Mouse (Mus musculus): ENCODE results near the gene Lrrfip2.

Gene Lrrfip2

DNA sequence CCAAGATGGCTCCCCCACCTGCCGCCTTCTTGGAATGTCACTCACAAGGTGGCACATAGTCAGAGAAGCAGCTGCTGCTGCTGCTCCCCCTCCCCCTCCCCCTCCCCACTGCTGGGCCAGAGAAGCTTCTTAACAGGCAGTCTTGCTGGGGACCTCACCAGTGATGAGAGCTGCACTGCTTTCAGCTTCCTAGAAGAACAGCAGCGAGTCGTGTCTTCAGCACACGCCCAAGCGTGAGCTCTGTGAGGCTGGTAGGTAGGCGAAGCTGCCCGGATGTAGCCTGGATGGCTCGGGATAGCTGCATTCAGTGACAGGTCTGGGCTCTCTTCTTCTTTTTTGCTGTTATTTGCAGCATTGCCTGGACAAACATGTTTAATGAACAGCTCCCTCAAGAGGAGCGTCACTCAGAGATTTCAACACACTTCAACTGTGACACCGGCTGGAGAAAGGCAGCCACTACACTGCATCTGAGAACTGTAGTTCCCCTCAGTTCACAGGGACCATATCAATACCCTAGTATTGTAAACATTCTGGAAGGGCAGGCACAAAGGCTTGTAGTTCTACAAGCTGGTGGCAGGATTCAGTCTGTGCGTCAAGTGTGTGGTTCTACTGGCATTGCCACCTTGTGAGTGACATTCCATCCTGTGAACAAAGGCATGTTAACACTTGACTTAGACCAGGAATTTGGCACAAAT is 38.5 kb downstream of the Lrrfip2 start:
- DNase-seq (ENCODE audit: inconsistent age in 2 of 2, low spot score in 1 of 2): no peak

DNA sequence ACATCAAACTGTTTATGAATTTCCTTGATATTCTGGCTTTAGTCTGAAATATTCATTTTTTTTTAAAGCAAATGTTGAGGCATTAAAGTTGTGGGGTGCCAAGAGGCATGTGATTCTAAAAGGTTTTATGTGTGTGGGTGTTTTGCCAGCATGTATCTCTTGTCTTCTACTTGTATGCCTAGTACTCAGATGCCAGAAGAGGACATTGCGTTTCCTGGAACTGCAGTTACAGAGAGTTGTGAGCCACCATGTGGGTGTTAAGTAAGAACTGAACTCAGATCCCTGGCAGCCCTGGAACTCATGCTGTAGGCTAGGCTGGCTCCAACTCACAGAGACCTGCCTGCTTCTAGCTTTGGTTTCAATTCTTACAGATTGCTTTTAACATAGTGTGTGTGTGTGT is 42.2 kb downstream of the Lrrfip2 start:
- DNase-seq (ENCODE audit: inconsistent age in 2 of 2, low spot score in 1 of 2): no peak

DNA sequence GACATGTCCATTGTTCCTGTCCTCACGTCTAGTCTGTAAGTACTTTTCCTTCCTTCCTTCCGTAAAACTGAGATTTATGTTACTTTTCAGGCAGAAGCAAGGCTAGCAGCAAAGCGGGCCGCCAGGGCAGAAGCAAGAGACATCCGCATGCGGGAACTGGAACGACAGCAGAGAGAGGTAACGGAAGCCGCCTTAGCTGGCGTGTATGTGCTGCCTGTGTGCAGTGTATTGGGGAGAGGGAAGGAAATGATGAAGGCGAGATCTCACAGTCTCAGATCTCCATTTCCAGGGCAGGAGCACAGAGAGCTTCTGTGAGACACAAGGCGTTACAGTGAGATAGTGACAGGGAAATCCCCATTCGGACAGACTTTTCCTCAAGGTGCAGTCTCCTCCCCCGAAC is 43.8 kb downstream of the Lrrfip2 start:
- no peak for DNase-seq (ENCODE audit: inconsistent age in 2 of 2, low spot score in 1 of 2)

DNA sequence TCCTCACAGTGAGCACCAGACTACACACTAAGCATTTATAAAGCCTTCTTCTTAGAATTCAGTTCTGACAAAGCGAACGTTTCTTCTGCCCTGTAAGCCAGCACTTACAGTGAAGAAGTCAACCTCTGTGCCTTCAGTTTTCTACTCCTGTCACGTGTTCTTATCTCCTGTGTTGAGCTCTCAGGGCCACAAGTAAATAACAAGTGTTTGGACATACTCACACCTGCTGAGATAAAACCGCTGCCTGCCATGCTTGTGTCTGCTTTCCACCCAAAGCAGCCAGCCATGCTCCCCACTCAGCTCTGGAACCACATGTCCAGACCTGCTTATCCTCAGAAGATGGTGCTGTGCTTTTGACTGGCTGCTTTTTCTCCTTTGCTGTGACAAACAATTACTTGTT is 49.2 kb downstream of the Lrrfip2 start:
- no peak for DNase-seq (ENCODE audit: inconsistent age in 2 of 2, low spot score in 1 of 2)

DNA sequence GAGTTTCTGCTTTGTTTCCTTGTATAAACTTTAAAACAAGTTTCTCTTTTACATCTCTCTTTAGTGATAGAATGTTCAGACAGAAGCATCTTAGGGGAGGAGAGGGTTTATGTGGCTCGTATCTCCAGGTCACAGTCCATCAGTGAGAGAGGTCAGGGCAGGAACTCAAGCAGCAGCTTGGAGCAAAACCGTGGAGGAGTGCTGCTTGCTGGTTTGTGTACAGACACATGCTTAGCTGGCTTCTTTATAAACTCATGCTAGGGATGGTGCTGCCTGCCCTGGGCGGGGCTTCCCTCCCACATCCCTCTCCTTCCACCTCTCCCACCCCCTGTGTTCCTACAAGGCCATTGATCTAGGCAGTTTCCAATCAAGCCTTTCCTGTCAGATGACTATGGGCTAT is 53.0 kb downstream of the Lrrfip2 start:
- DNase-seq (ENCODE audit: inconsistent age in 2 of 2, low spot score in 1 of 2): no peak

DNA sequence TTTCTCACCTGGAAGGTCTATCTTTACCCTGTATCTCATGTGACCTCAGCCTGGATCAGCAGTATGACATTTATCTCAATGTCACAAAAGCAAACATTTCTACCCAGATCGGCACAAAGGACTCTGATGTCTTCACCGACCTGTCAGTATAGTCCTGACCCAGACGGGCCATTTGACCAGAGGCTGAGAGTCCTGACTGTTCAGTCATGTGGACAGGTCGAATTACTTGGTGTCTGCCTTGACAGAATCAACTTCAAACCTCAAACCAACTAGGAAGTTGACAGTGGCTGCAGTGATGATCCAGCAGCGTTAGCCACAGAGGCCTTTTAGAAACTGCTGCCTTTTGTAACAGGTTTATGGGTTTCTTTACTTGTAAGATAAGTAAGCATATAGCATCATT is 56.7 kb downstream of the Lrrfip2 start:
- no peak for DNase-seq (ENCODE audit: inconsistent age in 2 of 2, low spot score in 1 of 2)

DNA sequence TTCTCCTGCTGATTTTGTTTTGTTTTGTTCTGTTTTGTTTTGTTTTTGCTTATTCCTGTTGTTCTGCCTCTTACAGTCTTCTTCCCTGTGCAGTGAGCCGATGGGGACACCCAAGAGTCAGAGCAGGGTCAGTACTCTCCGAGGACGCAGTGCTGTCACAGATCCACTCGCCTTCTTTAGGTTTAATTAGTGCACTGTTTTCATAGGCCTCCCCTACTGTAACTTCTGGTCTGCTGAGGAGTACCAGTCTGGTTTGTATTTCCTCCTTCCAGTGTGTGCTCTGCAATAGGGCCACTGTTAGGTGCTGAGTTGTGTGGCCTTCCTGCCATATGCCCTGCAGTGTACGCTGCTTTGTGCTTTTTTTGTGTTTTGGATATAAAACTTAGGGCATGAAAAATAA is 61.6 kb downstream of the Lrrfip2 start:
- no peak for DNase-seq (ENCODE audit: inconsistent age in 2 of 2, low spot score in 1 of 2)

DNA sequence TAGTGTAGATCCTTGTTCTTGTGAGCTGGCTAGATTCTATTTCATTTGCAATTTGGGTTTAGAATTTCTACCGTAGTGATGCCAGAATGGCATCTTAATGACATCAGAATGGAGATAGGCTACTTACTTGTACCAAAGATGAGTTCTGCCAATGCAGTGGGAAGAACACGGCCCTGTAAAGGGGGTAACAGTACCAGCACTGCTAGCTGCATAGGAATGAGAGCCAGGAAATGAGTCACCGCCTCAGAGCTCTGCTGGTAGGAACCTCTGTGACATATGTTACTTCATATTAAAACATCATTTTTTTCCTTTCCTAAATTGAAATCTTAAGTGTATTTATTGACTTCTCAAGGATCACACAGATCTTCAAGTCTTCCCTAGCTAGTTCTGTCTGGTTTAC is 64.8 kb downstream of the Lrrfip2 start:
- no peak for DNase-seq (ENCODE audit: inconsistent age in 2 of 2, low spot score in 1 of 2)

DNA sequence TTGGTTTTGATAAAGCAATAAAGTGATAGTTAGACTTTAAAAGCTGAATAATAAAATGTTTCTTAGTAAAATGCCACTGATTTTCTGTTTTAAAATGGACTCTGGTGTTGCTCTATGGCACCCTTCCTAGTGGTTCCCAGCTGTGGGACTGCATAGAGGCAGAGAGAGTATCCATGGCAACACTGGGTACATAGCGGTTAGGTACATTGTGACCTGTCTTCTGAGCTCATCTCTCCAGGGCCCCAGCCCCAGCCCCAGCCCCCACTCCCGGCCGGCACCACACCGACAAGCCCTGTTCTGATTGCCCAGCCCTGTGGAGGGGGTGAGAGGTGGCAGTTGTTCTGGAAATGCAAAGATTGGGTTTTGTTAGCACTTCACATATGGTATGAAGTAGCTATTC is 67.5 kb downstream of the Lrrfip2 start:
- DNase-seq (ENCODE audit: inconsistent age in 2 of 2, low spot score in 1 of 2): no peak

DNA sequence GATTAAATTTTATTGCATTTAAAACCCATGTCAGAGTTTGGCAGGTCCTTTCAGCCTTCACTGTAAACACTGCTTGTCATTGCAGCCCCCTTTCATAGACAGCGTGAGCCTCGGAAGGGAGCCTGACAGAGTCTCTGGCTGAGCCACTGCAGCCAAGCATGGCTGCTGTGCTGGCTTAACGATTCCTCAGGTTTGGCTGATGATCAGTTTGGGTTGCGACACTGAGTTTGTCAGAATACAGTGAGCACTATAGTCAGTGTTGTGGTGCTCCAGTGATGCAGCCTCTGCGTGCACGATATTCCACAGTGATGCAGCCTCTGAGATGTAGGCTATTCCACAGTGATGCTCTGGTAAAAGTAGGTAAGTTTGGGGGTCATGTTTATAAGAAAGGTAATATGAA is 69.5 kb downstream of the Lrrfip2 start:
- DNase-seq (ENCODE audit: inconsistent age in 2 of 2, low spot score in 1 of 2): no peak

DNA sequence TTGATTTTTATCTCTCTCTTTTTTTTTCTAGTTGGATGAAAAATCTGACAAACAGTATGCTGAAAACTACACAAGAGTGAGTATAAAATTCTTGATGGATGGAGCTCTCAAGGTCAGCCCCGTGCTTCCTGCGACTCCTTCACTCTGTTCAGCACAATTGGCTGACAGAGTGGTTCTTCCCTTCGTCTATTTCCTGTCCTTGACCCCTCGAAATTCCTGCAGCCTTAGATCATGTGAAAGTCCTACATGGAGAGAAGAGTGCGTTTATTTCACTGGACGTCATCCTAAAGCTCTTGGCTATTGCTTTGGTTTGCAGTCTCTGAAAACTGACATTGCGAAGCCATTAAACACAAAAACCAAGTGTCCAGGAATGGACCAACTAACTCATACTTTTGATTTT is 71.3 kb downstream of the Lrrfip2 start:
- peak; percentile 41 to 73 for DNase-seq (ENCODE audit: inconsistent age in 2 of 2, low spot score in 1 of 2)

DNA sequence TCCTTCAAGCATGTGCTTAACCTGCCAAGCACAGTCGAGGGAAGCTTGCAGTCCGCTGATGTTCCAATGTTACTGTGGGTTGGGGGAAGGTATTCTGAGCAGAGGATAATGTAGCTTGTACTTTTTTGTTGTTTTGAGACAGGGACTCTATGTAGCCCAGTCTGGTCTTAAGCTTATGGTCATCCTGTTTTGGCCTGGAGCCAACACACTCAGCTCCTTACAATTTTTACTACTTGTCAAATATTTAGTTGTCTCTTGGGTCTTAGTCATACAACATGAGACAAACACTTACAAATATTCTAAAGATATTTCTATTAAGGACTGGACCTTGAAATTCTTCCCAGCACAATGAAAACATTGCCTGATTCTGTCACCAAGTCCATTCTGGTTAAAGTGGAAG is 75.8 kb downstream of the Lrrfip2 start:
- DNase-seq (ENCODE audit: inconsistent age in 2 of 2, low spot score in 1 of 2): no peak

DNA sequence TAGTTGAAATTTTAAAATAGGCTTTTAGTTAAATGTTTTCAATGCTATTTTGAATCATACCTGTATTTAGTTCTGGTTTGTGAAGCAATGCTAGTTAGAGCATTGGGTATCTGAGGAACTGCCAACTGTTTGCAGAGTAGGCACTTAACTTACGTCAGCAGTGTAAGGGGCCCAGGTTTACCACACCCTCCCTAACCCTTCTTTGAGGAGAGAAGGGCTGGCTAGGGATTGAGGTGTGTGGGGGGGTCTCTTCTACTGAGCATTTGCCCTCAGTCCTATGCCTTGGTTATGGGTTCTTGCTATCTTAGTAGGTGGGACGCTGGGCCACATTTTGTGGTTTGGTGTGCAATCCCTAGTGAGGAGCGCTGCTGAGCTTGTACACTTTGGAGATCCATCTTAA is 79.7 kb downstream of the Lrrfip2 start:
- no peak for DNase-seq (ENCODE audit: inconsistent age in 2 of 2, low spot score in 1 of 2)

DNA sequence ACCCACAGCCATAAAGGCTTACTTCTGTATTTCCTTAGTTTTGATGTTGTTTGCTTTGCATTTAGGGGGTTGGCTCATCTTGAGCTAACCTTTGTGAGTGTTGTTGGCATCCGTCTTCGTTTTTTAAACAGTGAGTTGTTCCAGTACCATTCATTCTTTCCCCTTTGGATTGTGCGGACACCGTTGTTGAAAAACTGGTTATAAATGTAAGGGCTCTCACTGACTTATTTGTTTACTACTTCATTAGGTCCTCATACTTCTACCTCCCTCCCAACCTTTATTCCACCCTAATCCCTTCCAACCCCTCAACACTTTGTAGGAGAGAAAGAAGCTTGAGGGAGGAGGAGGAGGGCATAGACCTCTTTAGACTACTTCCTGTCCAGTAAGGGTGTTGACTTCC is 80.3 kb downstream of the Lrrfip2 start:
- no peak for DNase-seq (ENCODE audit: inconsistent age in 2 of 2, low spot score in 1 of 2)

DNA sequence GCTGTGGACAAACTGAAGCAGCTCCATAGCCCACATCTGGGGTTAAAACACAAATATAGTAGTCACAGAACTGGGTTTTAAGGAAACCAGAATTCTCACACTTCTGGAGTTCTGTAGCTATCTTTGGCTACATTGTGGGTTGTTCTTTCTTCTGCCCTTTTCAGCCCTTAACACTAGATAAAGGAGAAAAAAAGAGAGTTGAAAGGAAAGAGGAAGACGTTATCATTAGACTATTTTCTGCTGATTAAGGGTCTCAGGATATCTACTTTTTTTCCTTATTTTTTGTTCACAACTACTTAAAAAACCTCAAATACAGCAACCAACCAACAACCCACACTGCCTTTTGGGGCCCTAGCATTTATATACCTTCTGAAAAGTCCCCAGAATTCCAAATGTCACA is 80.9 kb downstream of the Lrrfip2 start:
- DNase-seq (ENCODE audit: inconsistent age in 2 of 2, low spot score in 1 of 2): no peak

DNA sequence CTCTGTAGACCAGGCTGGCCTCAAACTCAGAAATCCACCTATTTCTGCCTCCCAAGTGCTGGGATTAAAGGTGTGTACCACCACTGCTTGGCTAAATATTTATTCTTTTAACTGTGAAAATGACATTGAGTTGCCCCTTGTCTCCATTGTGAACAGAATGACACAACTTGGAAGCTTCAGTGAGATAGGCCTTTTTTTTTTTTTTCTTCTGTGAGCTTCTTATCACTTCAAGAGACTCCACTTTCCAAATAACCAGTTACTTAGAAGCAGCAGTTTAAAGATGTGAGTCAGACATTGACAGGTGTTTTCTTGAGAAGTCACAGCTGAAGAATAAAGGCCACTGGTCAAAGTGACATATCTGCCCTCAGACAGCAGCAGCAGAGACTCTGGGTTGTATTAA is 82.8 kb downstream of the Lrrfip2 start:
- DNase-seq (ENCODE audit: inconsistent age in 2 of 2, low spot score in 1 of 2): no peak

DNA sequence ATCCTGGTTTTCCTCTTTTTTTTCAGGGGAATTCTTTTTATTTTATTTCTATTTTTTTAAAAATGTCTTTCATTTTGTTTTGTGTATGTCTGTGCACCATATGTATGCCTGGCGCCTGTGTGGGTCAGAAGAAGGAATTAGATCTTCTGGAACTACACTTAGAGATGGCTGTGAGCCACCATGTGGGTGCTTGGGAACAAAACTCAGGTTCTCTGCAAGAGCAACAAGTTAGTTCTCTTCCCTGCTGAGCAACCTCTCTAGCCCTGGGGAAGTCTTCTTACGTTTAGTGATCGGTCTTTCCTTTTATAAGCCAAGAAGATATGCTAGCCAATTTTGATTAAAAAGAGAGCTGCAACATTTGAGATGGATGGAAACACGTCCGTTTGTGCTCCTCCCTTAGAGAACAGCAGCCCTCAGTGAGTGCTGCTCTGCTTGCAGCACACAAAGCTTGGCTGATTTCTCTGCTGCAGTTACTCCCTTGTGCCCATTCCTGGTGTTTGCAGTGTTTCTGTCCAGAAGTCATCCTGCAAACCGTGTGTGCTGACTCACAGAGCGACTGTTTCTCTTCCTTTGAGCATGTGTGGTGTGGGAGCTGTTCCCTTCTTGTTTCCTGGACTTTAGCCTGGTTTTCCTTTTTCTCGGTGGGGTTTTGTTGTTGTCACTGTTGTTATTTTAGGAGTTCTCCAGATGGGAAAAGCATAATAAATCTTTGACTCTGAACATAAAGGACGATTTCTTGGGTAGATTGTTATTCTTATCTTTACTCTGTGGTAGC is 87.4 kb downstream of the Lrrfip2 start:
- DNase-seq (ENCODE audit: inconsistent age in 2 of 2, low spot score in 1 of 2): no peak

DNA sequence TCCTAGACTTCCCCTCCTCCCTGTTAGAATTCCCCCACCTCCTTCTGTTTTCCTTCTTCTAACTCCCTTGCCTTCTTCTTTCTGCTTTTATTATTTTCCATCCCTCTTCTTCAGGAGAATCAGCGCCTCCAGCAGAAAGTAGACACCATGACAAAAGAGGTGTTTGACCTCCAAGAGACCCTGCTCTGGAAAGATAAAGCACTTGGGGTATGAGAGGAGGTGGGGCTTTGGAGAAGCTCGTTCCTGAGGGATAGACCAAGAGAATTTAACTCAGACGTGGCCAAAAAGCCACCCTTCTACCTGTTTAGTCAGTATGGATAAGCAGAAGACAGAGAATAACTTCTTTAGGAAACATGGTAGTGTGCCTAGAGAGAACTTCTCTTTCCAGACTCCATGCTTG is 90.3 kb downstream of the Lrrfip2 start:
- DNase-seq (ENCODE audit: inconsistent age in 2 of 2, low spot score in 1 of 2): no peak

DNA sequence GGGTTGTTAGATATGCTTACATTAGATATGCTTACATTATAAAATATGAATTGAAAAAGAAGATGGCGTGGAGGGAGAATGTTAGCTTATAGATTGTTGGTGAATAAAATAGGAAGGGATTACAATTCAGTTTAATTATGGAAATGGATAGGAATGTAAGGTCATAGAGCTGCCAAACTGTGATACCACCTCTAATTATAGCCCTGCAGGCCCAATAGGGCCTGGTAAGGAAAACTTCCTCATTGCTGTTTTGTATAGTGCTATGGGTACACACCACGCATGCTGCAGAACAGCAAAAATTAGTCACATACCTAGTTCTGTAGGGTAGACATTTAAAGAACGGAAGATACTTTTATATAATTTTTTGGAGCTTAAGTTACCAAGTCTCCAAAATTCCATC is 90.8 kb downstream of the Lrrfip2 start:
- DNase-seq (ENCODE audit: inconsistent age in 2 of 2, low spot score in 1 of 2): no peak

DNA sequence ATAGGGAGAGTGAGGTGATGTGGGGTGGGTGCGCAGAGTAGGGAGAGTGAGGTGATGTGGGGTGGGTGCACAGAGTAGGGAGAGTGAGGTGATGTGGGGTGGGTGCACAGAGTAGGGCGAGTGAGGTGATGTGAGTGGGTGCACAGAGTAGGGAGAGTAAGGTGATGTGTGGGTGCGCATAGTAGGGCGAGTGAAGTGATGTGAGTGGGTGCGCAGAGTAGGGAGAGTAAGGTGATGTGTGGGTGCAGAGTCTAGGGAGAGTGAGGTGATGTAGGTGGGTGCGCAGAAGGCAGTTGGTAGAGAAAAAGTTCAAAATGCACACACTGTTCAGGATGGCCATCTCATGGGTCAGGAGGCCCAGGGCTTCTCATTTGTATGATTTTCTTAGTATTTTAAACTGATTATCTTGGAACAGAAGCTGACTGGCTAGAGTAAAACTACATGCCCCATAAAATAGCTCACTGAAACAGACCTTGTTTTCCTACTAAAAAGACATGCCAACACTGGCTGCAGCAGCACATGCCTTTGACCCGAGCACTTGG is 91.8 kb downstream of the Lrrfip2 start:
- no peak for DNase-seq (ENCODE audit: inconsistent age in 2 of 2, low spot score in 1 of 2)

DNA sequence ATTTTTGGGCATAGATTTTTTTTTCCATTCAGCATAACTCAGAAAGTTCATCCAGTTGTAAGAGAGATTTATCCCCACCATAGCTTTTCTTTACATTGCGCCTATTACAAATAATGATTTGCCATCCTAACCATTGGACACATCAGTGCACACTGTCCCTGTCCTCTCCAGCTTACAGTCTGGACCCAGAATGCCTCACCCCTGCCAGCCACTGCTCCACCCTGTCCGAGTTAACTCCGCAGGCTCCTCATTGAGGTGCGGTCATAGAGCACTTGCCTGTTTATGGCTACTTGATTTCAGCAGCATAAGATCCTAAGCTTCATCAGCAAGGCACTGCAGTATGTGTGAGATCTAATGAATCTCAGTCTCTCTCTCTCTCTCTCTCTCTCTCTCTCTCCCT is 93.0 kb downstream of the Lrrfip2 start:
- no peak for DNase-seq (ENCODE audit: inconsistent age in 2 of 2, low spot score in 1 of 2)
